Mouse (Mus musculus) erythroid progenitor cell, adult 5-6 weeks (primary cell): ENCODE results near the gene 1500015O10Rik. TPM values are rescaled to one million over a fixed set of nuclear protein-coding genes. Genes with fewer than 3 reads are reported as not detected.

Experiments
- ATAC-seq: replicated peaks from 2 replicates; pipeline ENCODE4 v1.8.0; 2016; ENCODE audit warnings: moderate number of reproducible peaks, mild to moderate bottlenecking, moderate TSS enrichment, inconsistent platforms; ENCODE audit not compliant: poor library complexity, low FRiP score, severe bottlenecking
- total RNA-seq, 2 experiments: library from RNA; stranded (forward) in 1 of 2; stranded (reverse) in 1 of 2; fragments of 150-400 nt in 1 of 2; fragments of 186-747, 209-891 nt in 1 of 2; gene quantifications; 2 replicates each; pipeline versions ENCODE4 v1.2.3 to v1.2.4; 2015 to 2017; ENCODE audit warnings: low replicate concordance in 2 of 2

The 1500015O10Rik gene
- total RNA-seq, 2 experiments from 2014 or later: not detected

GRCm38 (mm10) chr1:43770032-43770431 lies 39.6 kb downstream of the 1500015O10Rik start:
- ATAC-seq: no peak

- no peak for ATAC-seq
Measured at GRCm38 (mm10) chr1:43772694-43773093, 42.3 kb downstream of the 1500015O10Rik start.

DNA sequence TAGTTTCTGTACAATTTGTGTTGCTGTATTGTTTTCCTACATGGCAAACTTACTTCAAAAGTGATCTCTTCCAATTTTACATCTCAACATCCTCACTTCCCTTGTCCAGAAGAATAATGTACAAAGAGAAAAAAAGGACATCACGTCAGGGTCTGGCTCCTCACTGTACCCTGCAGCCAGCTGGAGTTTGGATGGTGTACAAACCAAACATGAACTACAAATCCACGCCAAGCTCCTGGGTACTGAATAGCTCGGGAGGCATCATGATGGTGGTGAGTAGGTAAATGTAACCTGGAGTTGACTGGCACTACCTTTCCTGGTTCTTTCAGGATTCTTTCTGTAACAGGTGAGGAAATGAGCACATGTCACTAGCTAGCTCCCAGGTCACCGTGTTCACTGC lies 43.7 kb downstream of the 1500015O10Rik start:
- no peak for ATAC-seq

DNA sequence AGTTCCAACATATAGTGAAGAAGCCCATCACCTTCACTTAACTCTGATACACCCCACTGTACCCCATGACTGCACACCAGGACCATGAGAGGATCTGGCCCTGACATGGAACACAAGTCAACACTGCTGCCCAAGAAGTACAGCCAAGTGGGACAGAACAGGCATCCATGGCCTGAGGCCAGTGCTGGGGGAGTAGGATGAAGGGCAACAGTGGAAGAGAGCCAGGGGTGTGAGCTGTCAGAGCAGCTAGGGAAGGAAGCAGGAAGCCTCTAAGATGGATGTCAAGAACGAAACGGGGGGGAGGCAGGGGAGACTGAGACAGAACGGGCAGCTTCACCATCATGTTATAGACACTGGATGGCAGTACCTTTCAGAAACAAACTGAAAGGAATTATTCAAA lies 45.7 kb downstream of the 1500015O10Rik start:
- ATAC-seq: 0 out of 2 replicates have a peak, but pooled peaks have one; percentile 39

DNA sequence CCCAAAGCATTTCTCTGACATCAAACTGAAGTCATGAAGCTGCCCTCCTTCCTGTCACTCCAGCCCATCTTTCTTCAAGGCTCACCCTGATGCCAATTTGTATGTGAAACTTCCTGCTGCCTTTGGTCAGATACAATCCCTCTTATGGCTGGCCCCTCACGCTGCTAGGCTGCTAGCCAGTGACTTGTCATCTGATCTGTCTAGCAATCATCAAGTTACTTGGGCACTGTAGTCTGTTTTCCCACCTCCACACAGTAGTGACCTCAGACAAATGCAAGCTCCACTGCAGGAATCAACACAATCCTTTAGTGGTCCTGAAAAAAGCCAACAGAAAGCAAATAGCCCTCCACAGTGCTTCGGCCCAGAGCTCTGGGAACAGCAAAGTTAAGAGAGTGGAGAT lies 50.8 kb downstream of the 1500015O10Rik start:
- no peak for ATAC-seq

- no peak for ATAC-seq
Measured at GRCm38 (mm10) chr1:43781672-43782071, 51.3 kb downstream of the 1500015O10Rik start.

- ATAC-seq: no peak
Measured at GRCm38 (mm10) chr1:43782680-43783079, 52.3 kb downstream of the 1500015O10Rik start.

- no peak for ATAC-seq
Measured at GRCm38 (mm10) chr1:43783186-43783585, 52.8 kb downstream of the 1500015O10Rik start.

DNA sequence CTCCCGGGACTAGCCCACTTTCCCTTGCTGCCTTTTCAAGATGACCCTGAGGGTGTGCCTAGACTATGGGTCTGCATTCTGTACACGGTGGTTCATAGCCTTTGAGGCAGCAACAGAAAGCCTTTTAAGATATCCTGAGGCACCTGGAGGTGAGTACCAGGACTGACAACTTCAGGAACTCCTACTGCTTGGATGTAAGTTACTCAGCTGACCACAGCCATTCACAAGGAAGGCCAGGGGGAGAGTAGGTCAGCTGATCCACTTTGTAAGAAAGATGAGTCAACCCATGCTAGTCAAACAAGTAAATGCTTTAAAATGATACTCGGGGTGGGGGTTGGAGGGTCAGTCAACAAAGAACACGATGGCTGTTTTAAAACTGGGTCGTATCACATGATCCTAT lies 54.9 kb downstream of the 1500015O10Rik start:
- no peak for ATAC-seq

DNA sequence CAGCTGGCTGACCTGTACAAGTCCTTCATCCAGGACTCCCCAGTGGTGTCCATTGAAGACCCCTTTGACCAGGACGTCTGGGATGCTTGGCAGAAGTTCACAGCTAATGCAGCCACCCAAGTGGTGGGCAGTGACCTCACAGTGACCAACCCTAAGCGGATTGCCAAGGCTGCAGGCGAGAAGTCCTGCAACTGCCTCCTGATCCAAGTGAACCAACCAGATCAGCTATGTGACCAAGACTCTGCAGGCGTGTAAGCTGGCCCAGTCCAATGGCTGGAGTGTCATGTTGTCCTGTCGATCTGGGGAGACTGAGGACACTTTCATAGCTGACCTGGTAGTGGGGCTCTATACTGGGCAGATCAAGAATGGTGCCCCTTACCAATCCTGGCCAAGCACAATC lies 56.3 kb downstream of the 1500015O10Rik start:
- no peak for ATAC-seq

DNA sequence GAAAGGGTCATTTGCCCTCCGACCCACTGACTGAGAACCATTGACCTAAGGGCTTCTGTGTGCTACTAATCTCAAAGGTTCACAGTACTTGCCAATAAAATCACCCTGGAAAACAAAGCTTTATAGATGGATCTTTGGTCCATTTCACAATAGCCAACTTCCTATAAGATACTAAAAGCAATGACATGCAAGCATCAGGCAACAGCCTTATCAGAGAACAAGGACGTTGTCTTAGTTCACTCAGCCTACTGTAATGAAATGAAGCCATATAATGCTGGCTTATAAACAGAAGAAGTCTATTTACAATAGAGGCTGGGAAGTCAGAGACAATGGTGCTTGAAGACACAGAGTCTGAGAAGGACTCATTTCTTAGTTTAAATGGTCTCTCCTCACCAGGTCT lies 59.4 kb downstream of the 1500015O10Rik start:
- no peak for ATAC-seq

Other genes starting within 250 kb of the 1500015O10Rik start
- 6.5 and 8.0 TPM in 2 replicates for gene Uxs1, start 97.2 kb downstream of the 1500015O10Rik start, total RNA-seq (2015; ENCODE audit: low replicate concordance)
- 5.8 and 7.9 TPM in 2 replicates for gene Uxs1, start 97.2 kb downstream of the 1500015O10Rik start, total RNA-seq (2017; ENCODE audit: low replicate concordance)
- gene Tpp2, start 203.0 kb downstream of the 1500015O10Rik start, total RNA-seq (2015; ENCODE audit: low replicate concordance): 42.2 and 53.2 TPM in 2 replicates
- gene Tpp2, start 203.0 kb downstream of the 1500015O10Rik start, total RNA-seq (2017; ENCODE audit: low replicate concordance): 31.3 and 51.7 TPM in 2 replicates